Mouse (Mus musculus) midbrain, postnatal 0 days (tissue): ENCODE results near the gene L1cam. TPM values are rescaled to one million over a fixed set of nuclear protein-coding genes. Genes with fewer than 3 reads are reported as not detected.

Experiments
- ATAC-seq: fragments of 200-750 bp; cut with Nextera tagmentation; 2 replicates; pipeline ENCODE4 v1.8.0; 2017; ENCODE audit warnings: moderate number of reproducible peaks, mild to moderate bottlenecking, moderate TSS enrichment, moderate library complexity; ENCODE audit not compliant: low FRiP score
- DNase-seq: peaks from one replicate; pipeline ENCODE4 v3.0.0-alpha.2; 2015; ENCODE audit warnings: low spot score
- H3K27ac ChIP-seq: fragments of 300-500 bp; sonication (generic); 2 replicates; pipeline ENCODE4 v1.5.1; 2014; ENCODE audit warnings: low read depth, mild to moderate bottlenecking, low read length, mixed read lengths
- H3K27me3 ChIP-seq: fragments of 300-500 bp; sonication (generic); 2 replicates; pipeline ENCODE4 v1.6.1; 2014; ENCODE audit warnings: low read length, control low read depth, mixed read lengths; ENCODE audit not compliant: insufficient read depth
- H3K36me3 ChIP-seq: fragments of 300-500 bp; sonication (generic); 2 replicates; pipeline ENCODE4 v1.6.1; 2014; ENCODE audit warnings: low read length, control low read depth, mixed read lengths; ENCODE audit not compliant: insufficient read depth
- H3K4me1 ChIP-seq: fragments of 300-500 bp; sonication (generic); 2 replicates; pipeline ENCODE4 v1.6.1; 2014; ENCODE audit warnings: mild to moderate bottlenecking, control low read depth, antibody characterized with exemption, low read length, mixed read lengths; ENCODE audit not compliant: insufficient read depth
- H3K4me2 ChIP-seq: fragments of 300-500 bp; sonication (generic); 2 replicates; pipeline ENCODE4 v1.6.1; 2014; ENCODE audit warnings: low read depth, mild to moderate bottlenecking, low read length, mixed read lengths; ENCODE audit not compliant: poor library complexity, severe bottlenecking
- H3K4me3 ChIP-seq: fragments of 300-500 bp; sonication (generic); 2 replicates; pipeline ENCODE4 v1.5.1; 2014; ENCODE audit warnings: low read depth, mild to moderate bottlenecking, low read length, moderate library complexity
- H3K9ac ChIP-seq: fragments of 300-500 bp; sonication (generic); replicated peaks from 2 replicates; pipeline ENCODE4 v1.6.1; 2014; ENCODE audit warnings: mild to moderate bottlenecking, low read length, moderate library complexity, mixed read lengths; ENCODE audit not compliant: poor library complexity, severe bottlenecking
- H3K9me3 ChIP-seq: fragments of 300-500 bp; sonication (generic); 2 replicates; pipeline ENCODE4 v1.6.1; 2016; ENCODE audit warnings: low read length, control low read depth
- CTCF ChIP-seq: IDR thresholded peaks from 2 replicates; pipeline ENCODE4 v1.5.1; 2016; ENCODE audit warnings: antibody characterized with exemption, mild to moderate bottlenecking
- WGBS: fragments of 180-500 bp; shearing (Covaris S2); extraction: QIAGEN DNeasy Blood & Tissue Kit; methylation state at CpG from one replicate; pipeline ENCODE4 v1.1.7; 2014; 5-methylcytosine and 5-hydroxymethylcytosine counted together
- polyA plus RNA-seq: library from polyadenylated mRNA; unstranded; fragments of >200 nt; fragmentation: Nextera tagmentation; extraction: Ambion mirVana; gene quantifications from 2 replicates; pipeline ENCODE4 v1.2.1, GENCODE M21; 2015
- total RNA-seq: library from RNA; depleted of rRNA; stranded (reverse); fragments of >200 nt; gene quantifications from 2 replicates; pipeline ENCODE4 v1.2.3, GENCODE M21; 2014

L1cam gene
- total and polyA plus RNA-seq, 2 experiments from 2014 or later = 116 to 296 TPM

- Histone ChIP-seq H3K4me3 (no peak overlapping the region), H3K4me2 (no peak overlapping the region), H3K36me3 (no peaks in the 10 kb centered on the region; the same call in none of the 2 replicates), H3K4me1 (no peaks in the 10 kb centered on the region), H3K9ac (no peak overlapping the region), H3K27me3 (no peaks in the 10 kb centered on the region), H3K9me3 (no peaks in the 10 kb centered on the region), H3K27ac (no peak overlapping the region)
- TF ChIP-seq CTCF = no peak
- DNase-seq (peak; percentile 54), ATAC-seq (no peak)
- WGBS = 48% methylated on average over 3 of the region's 3 CpGs
Observed at GRCm38 (mm10) chrX:73864692-73865091, 31.2 kb downstream of the L1cam start.

DNA sequence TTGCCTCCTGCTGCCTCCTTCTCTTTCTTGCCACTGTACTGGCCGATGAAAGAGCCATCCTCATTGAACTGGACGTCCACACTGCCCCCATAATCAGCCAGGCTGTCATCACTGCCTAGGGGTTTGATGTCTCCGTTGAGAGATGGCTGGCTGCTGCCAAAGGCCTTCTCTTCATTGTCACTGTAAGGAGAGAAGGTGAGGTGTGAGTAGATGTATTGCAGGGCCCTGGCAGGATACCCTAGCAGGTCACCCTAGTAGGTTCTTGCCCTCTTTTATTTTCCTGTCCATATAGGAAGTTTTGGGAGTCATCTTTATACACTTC is 40.9 kb downstream of the L1cam start:
- H3K27ac ChIP-seq = no peak overlapping the region
- ATAC-seq = no peak

DNA sequence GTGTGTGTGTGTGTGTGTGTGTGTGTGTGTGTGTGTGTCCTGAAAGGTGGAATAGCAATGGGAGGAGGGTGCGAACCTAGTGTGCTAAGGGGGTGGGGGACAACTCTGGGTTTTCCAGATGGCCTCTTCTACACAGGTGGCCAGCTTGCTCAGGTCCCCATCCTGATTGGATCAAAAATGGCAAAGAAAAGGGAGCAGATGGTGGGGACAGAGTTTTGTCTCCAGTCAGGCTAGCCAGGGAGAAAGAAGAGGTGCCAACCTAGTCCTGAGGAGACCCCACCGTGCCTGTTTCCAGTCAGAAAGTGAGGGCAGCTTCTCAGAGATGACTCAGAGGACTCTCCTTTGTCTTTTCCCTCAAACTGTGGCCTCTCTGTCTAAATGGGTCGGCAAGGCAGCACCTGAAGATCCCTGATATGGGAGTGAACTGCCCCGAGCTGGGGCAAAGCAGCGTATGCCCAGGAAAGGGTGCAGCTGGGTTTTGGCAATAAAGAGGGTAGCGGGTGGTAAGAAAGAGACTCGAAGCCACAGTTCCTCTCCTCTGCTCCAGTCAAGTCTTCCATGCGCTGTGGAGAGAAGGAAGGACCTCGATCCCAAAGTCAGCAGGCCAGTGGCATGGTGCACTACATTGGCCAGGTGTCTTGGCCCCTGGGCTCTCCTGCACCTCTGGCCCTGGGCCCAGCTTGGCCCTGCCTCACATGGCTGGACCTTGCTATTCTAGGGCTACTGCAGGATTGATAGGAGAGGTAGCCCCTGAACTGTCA is 41.4 kb downstream of the L1cam start:
- no peaks in the 10 kb centered on the region for H3K27me3 ChIP-seq
- no peak overlapping the region for H3K27ac ChIP-seq
- 84% methylated on average over 9 of the region's 9 CpGs for WGBS
- peaks cover 17% of the 10 kb centered on the region for H3K36me3 ChIP-seq
- peak; percentile 8 for DNase-seq
- no peak for TF ChIP-seq CTCF
- no peak for ATAC-seq
- H3K9me3 ChIP-seq = no peaks in the 10 kb centered on the region
- H3K4me2 ChIP-seq = no peak overlapping the region
- no peaks in the 10 kb centered on the region for H3K4me1 ChIP-seq
- no peak overlapping the region for H3K4me3 ChIP-seq
- H3K9ac ChIP-seq = no peak overlapping the region

More for the DNA sequence above, 40.9 kb downstream of the L1cam start:
- Histone ChIP-seq H3K4me3 (no peak overlapping the region), H3K4me2 (no peak overlapping the region), H3K27me3 (no peaks in the 10 kb centered on the region), H3K9ac (no peak overlapping the region), H3K36me3 (peaks cover 17% of the 10 kb centered on the region), H3K4me1 (no peaks in the 10 kb centered on the region), H3K9me3 (no peaks in the 10 kb centered on the region)
- DNase-seq = no peak
- 59% methylated on average over 3 of the region's 3 CpGs for WGBS
- no peak for TF ChIP-seq CTCF

GRCm38 (mm10) chrX:73836691-73837090 is 59.2 kb downstream of the L1cam start:
- Histone ChIP-seq H3K4me3 (no peak overlapping the region), H3K36me3 (no peaks in the 10 kb centered on the region), H3K9me3 (no peaks in the 10 kb centered on the region), H3K27me3 (no peaks in the 10 kb centered on the region), H3K27ac (no peak overlapping the region), H3K4me2 (no peak overlapping the region), H3K9ac (no peak overlapping the region), H3K4me1 (no peaks in the 10 kb centered on the region)
- ATAC-seq (no peak), DNase-seq (no peak)
- TF ChIP-seq CTCF = no peak
- WGBS = 77% methylated on average over 3 of the region's 3 CpGs

- Histone ChIP-seq H3K9me3 (no peaks in the 10 kb centered on the region), H3K4me2 (no peak overlapping the region), H3K27me3 (no peaks in the 10 kb centered on the region), H3K4me1 (no peaks in the 10 kb centered on the region), H3K27ac (no peak overlapping the region), H3K9ac (no peak overlapping the region), H3K4me3 (no peak overlapping the region), H3K36me3 (no peaks in the 10 kb centered on the region)
- 96% methylated on average over 1 of the region's 1 CpGs for WGBS
- no peak for TF ChIP-seq CTCF
- ATAC-seq = no peak
- no peak for DNase-seq
Observed at GRCm38 (mm10) chrX:73835731-73836130, 60.2 kb downstream of the L1cam start.

DNA sequence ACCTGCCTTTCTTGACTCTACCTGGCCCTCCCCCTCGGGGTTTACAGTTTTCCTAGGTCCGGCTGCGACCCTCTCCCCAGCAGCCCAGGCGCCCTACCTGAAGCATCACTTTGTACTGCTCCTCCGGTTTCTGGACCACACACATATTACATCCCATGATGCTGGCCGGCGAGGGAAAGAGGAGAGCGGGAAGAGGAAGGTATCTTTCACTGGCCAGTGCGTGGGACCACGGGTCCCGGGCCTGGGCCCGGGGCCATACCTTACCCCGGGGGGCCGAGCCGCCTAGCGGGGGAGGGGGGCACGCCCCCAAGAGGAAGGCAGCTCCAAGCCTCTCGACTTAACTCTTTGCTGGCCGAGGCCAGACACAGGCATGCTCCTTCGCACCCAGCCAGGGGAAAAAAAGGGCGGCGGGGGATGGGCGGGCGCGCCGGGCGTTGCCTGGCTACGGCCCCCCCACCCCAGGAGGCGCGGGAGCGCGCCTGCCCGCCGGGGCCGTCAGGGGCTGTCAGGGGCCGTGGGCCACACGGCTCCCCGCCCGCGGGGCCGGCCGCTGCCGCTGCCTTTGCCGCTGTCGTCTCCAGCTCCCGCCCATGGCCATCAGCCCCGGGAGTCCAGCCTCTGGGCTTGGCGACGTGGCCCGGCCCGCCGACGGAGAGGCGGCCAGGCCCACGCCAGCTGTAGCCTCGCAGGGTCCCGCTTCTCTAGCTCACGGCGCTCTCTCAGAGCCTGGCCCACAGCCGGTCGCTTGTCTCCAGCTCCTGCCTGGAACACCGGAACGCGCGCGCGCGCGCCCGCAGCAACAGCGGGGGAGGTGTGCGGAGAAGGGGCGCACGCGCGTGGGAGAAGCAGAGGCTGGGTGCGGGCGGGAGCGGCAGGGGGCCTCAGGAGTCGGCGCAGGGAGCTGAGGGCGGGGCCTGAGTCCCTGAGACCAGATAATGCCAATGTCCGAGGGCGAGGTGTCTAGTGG is 71.4 kb downstream of the L1cam start, which contains the start of gene Pdzd4:
Pdzd4 (minus strand) TSS at position 785 of the 967 bp plus-strand sequence.
- H3K4me1 ChIP-seq = no peaks in the 10 kb centered on the region
- H3K27ac ChIP-seq = peak within 1 kb of the TSS; percentile 89
- no peaks in the 10 kb centered on the region for H3K36me3 ChIP-seq
- peak within 1 kb of the TSS; percentile 60 for H3K4me2 ChIP-seq
- no peaks in the 10 kb centered on the region for H3K27me3 ChIP-seq
- no peaks in the 10 kb centered on the region for H3K9me3 ChIP-seq
- DNase-seq (peak; percentile 78), ATAC-seq (peak; percentile 86)
- WGBS = 19% methylated on average over 59 of the region's 84 CpGs
- TF ChIP-seq CTCF = no peak
- H3K9ac ChIP-seq = peak within 1 kb of the TSS; percentile 83
- H3K4me3 ChIP-seq = peak within 1 kb of the TSS; percentile 61
